Mouse (Mus musculus): ENCODE measurements around the gene Sulf2. TPM values are rescaled to one million over a fixed set of nuclear protein-coding genes. Genes with fewer than 3 reads are reported as not detected.

The Sulf2 gene
- 14.2 and 15.6 TPM in 2 replicates for polyA plus RNA-seq (2012; rRNA removed)

GRCm38 (mm10) chr2:166155454-166155815 is at the start of gene Sulf2:
Gene Sulf2, minus strand, starts transcription at chr2:166155663.
- Histone ChIP-seq H3K27ac (ENCODE audit: control insufficient read depth, insufficient read depth, low read depth, low read length) (peak within 1 kb of the TSS; percentile 82), H3K27me3 (ENCODE audit: control insufficient read depth, insufficient read depth, low read length) (no peaks in the 10 kb centered on the region; the same call in 1 of the 2 replicates), H3K4me1 (ENCODE audit: control insufficient read depth, insufficient read depth, low read length) (peaks cover 18% of the 10 kb centered on the region), H3K4me3 (ENCODE audit: control insufficient read depth, low read depth, low read length) (peak within 1 kb of the TSS; percentile 79), H3K36me3 (ENCODE audit: control insufficient read depth, insufficient read depth, low read length) (no peaks in the 10 kb centered on the region)
- TF ChIP-seq CTCF (IDR thresholded peaks at IDR 0.05; ENCODE audit: control insufficient read depth, insufficient read depth, insufficient replicate concordance, low read depth, low read length) (peak; percentile 34; the same call in 1 of the 2 replicates), POLR2A (IDR thresholded peaks at IDR 0.05; ENCODE audit: control insufficient read depth, low read depth, low read length) (no peak)

GRCm38 (mm10) chr2:166204174-166204573 is 48.7 kb upstream of the Sulf2 start:
- Histone ChIP-seq H3K36me3 (ENCODE audit: control insufficient read depth, insufficient read depth, low read length) (no peaks in the 10 kb centered on the region), H3K4me1 (ENCODE audit: control insufficient read depth, insufficient read depth, low read length) (no peaks in the 10 kb centered on the region), H3K27me3 (ENCODE audit: control insufficient read depth, insufficient read depth, low read length) (no peaks in the 10 kb centered on the region), H3K4me3 (ENCODE audit: control insufficient read depth, low read depth, low read length) (no peak overlapping the region), H3K27ac (ENCODE audit: control insufficient read depth, insufficient read depth, low read depth, low read length) (no peak overlapping the region)
- TF ChIP-seq POLR2A (IDR thresholded peaks at IDR 0.05; ENCODE audit: control insufficient read depth, low read depth, low read length) (no peak), CTCF (IDR thresholded peaks at IDR 0.05; ENCODE audit: control insufficient read depth, insufficient read depth, insufficient replicate concordance, low read depth, low read length) (no peak)

- Histone ChIP-seq H3K4me3 (ENCODE audit: control insufficient read depth, low read depth, low read length) (no peak overlapping the region), H3K27ac (ENCODE audit: control insufficient read depth, insufficient read depth, low read depth, low read length) (no peak overlapping the region), H3K36me3 (ENCODE audit: control insufficient read depth, insufficient read depth, low read length) (no peaks in the 10 kb centered on the region), H3K27me3 (ENCODE audit: control insufficient read depth, insufficient read depth, low read length) (no peaks in the 10 kb centered on the region), H3K4me1 (ENCODE audit: control insufficient read depth, insufficient read depth, low read length) (no peaks in the 10 kb centered on the region)
- TF ChIP-seq CTCF (IDR thresholded peaks at IDR 0.05; ENCODE audit: control insufficient read depth, insufficient read depth, insufficient replicate concordance, low read depth, low read length), result no peak
Measured at GRCm38 (mm10) chr2:166203647-166204046, 48.2 kb upstream of the Sulf2 start.

GRCm38 (mm10) chr2:166197964-166198363 is 42.5 kb upstream of the Sulf2 start:
- TF ChIP-seq CTCF (IDR thresholded peaks at IDR 0.05; ENCODE audit: control insufficient read depth, insufficient read depth, insufficient replicate concordance, low read depth, low read length) (no peak), POLR2A (IDR thresholded peaks at IDR 0.05; ENCODE audit: control insufficient read depth, low read depth, low read length) (no peak)
- H3K27ac ChIP-seq (ENCODE audit: control insufficient read depth, insufficient read depth, low read depth, low read length), result no peak overlapping the region
- H3K27me3 ChIP-seq (ENCODE audit: control insufficient read depth, insufficient read depth, low read length), result no peaks in the 10 kb centered on the region
- no peak overlapping the region for H3K4me3 ChIP-seq (ENCODE audit: control insufficient read depth, low read depth, low read length)
- H3K36me3 ChIP-seq (ENCODE audit: control insufficient read depth, insufficient read depth, low read length), result no peaks in the 10 kb centered on the region
- peaks cover 4% of the 10 kb centered on the region for H3K4me1 ChIP-seq (ENCODE audit: control insufficient read depth, insufficient read depth, low read length)

- H3K27ac ChIP-seq (ENCODE audit: control insufficient read depth, insufficient read depth, low read depth, low read length), result no peak overlapping the region
- peaks cover 4% of the 10 kb centered on the region for H3K4me1 ChIP-seq (ENCODE audit: control insufficient read depth, insufficient read depth, low read length)
- no peak overlapping the region for H3K4me3 ChIP-seq (ENCODE audit: control insufficient read depth, low read depth, low read length)
- no peaks in the 10 kb centered on the region for H3K36me3 ChIP-seq (ENCODE audit: control insufficient read depth, insufficient read depth, low read length)
- no peaks in the 10 kb centered on the region for H3K27me3 ChIP-seq (ENCODE audit: control insufficient read depth, insufficient read depth, low read length)
- TF ChIP-seq CTCF (IDR thresholded peaks at IDR 0.05; ENCODE audit: control insufficient read depth, insufficient read depth, insufficient replicate concordance, low read depth, low read length) (no peak), POLR2A (IDR thresholded peaks at IDR 0.05; ENCODE audit: control insufficient read depth, low read depth, low read length) (no peak)
Measured at GRCm38 (mm10) chr2:166197064-166197463, 41.6 kb upstream of the Sulf2 start.

GRCm38 (mm10) chr2:166196080-166196786 is 40.8 kb upstream of the Sulf2 start:
- Histone ChIP-seq H3K27ac (ENCODE audit: control insufficient read depth, insufficient read depth, low read depth, low read length) (no peak overlapping the region), H3K4me3 (ENCODE audit: control insufficient read depth, low read depth, low read length) (no peak overlapping the region), H3K27me3 (ENCODE audit: control insufficient read depth, insufficient read depth, low read length) (no peaks in the 10 kb centered on the region), H3K4me1 (ENCODE audit: control insufficient read depth, insufficient read depth, low read length) (peaks cover 4% of the 10 kb centered on the region), H3K36me3 (ENCODE audit: control insufficient read depth, insufficient read depth, low read length) (no peaks in the 10 kb centered on the region)
- no peak for TF ChIP-seq POLR2A (IDR thresholded peaks at IDR 0.05; ENCODE audit: control insufficient read depth, low read depth, low read length)
- TF ChIP-seq CTCF (IDR thresholded peaks at IDR 0.05; ENCODE audit: control insufficient read depth, insufficient read depth, insufficient replicate concordance, low read depth, low read length), result no peak

- H3K4me1 ChIP-seq (ENCODE audit: control insufficient read depth, insufficient read depth, low read length), result peaks cover 4% of the 10 kb centered on the region
- no peak overlapping the region for H3K27ac ChIP-seq (ENCODE audit: control insufficient read depth, insufficient read depth, low read depth, low read length)
- H3K36me3 ChIP-seq (ENCODE audit: control insufficient read depth, insufficient read depth, low read length), result no peaks in the 10 kb centered on the region
- no peak overlapping the region for H3K4me3 ChIP-seq (ENCODE audit: control insufficient read depth, low read depth, low read length)
- no peak for TF ChIP-seq CTCF (IDR thresholded peaks at IDR 0.05; ENCODE audit: control insufficient read depth, insufficient read depth, insufficient replicate concordance, low read depth, low read length)
- TF ChIP-seq POLR2A (IDR thresholded peaks at IDR 0.05; ENCODE audit: control insufficient read depth, low read depth, low read length), result no peak
- H3K27me3 ChIP-seq (ENCODE audit: control insufficient read depth, insufficient read depth, low read length), result no peaks in the 10 kb centered on the region
Measured at GRCm38 (mm10) chr2:166195041-166195440, 39.6 kb upstream of the Sulf2 start.
